Comparison of ENCODE assay signal across 8 mouse cellular contexts in genomic region chr4:154070896-154071295, GRCm38 (mm10). TPM values are rescaled to one million over a fixed set of nuclear protein-coding genes. Genes with fewer than 3 reads are reported as not detected.
DNase-seq lines count a peak whose midpoint lies in the region; ATAC-seq lines count a peak whose summit lies in the region.
"Had no signal": no experiment of that assay in that cellular context is flagged by ENCODE, and none has a peak within 500 bp of the region (broad histone marks: within the 10 kb centered on the region; RNA-seq: fewer than 3 reads in every experiment).

No protein-coding gene starts in this region.

- no peak overlapping the region for H3K4me2 ChIP-seq in embryonic facial prominence, embryonic 14.5 days (ENCODE audit: low read depth, low read length)
- H3K4me2 ChIP-seq in liver, embryonic 11.5 days: no peak overlapping the region

- H3K9ac ChIP-seq in embryonic facial prominence, embryonic 14.5 days (ENCODE audit: low read depth, low read length): no peak overlapping the region
- H3K9ac ChIP-seq in liver, embryonic 11.5 days (ENCODE audit: low read depth, low read length): no peak overlapping the region

- no peaks in the 10 kb centered on the region for H3K4me1 ChIP-seq in embryonic facial prominence, embryonic 14.5 days (ENCODE audit: control insufficient read depth, insufficient read depth, low read length)
- H3K4me1 ChIP-seq in liver, embryonic 11.5 days (replicated peaks; ENCODE audit: control insufficient read depth, insufficient read depth, low read length): no peaks in the 10 kb centered on the region

- H3K4me3 ChIP-seq in embryonic facial prominence, embryonic 14.5 days (ENCODE audit: low read depth, low read length): no peak overlapping the region
- H3K4me3 ChIP-seq in liver, embryonic 11.5 days (ENCODE audit: low read depth, low read length): no peak overlapping the region
- H3K4me3 ChIP-seq: erythroblast, embryonic 14.5 days had no signal

- ATAC-seq in embryonic facial prominence, embryonic 14.5 days (ENCODE audit: low read depth): peak; percentile 54; the same call in 1 of the 2 replicates
- no peak for ATAC-seq in liver, embryonic 11.5 days (replicated peaks; ENCODE audit: low FRiP score)

- no peaks in the 10 kb centered on the region for H3K36me3 ChIP-seq in embryonic facial prominence, embryonic 14.5 days (ENCODE audit: control insufficient read depth, insufficient read depth, low read length)
- H3K36me3 ChIP-seq in liver, embryonic 11.5 days (ENCODE audit: control insufficient read depth, insufficient read depth, low read length): no peaks in the 10 kb centered on the region

- H3K27ac ChIP-seq in embryonic facial prominence, embryonic 14.5 days (replicated peaks; ENCODE audit: low read depth, low read length): 0 out of 2 replicates have a peak overlapping the region, but pooled peaks have one; percentile 21
- no peak overlapping the region for H3K27ac ChIP-seq in liver, embryonic 11.5 days (ENCODE audit: low read depth, low read length)

- intact Hi-C loops in left cerebral cortex, postnatal 4 days (cut with DNase I): no loop called here

- WGBS in embryonic facial prominence, embryonic 14.5 days: 2% methylated on average over 5 of the region's 5 CpGs
- 2% methylated on average over 5 of the region's 5 CpGs for WGBS in liver, embryonic 11.5 days

- H3K9me3 ChIP-seq in embryonic facial prominence, embryonic 14.5 days (ENCODE audit: control insufficient read depth, low read length): no peaks in the 10 kb centered on the region
- no peaks in the 10 kb centered on the region for H3K9me3 ChIP-seq in liver, embryonic 11.5 days (ENCODE audit: control insufficient read depth, low read length)

- peak; percentile 57 for DNase-seq in left cerebral cortex, postnatal 4 days
- no peak for DNase-seq in left cerebral cortex, adult 11 months (ENCODE audit: low spot score)
- peak; percentile 27 for DNase-seq in adrenal gland, postnatal 25 days
- DNase-seq in embryonic facial prominence, embryonic 14.5 days (ENCODE audit: low spot score): peak; percentile 77
- peak; percentile 47 for DNase-seq in liver, embryonic 11.5 days (ENCODE audit: low spot score)
- peak; percentile 35 for DNase-seq in yolk sac, embryonic 10.5 days (ENCODE audit: low spot score)
- no peak for DNase-seq in right cerebral cortex, postnatal 25 days

- peaks cover 31% of the 10 kb centered on the region for H3K27me3 ChIP-seq in embryonic facial prominence, embryonic 14.5 days (replicated peaks; ENCODE audit: control insufficient read depth, insufficient read depth, low read length)
- H3K27me3 ChIP-seq in liver, embryonic 11.5 days (replicated peaks; ENCODE audit: control insufficient read depth, insufficient read depth, low read length): peaks cover 32% of the 10 kb centered on the region

RNA-seq across cellular contexts. Expression of gene Ccdc27, which starts 28.4 kb away (rescaled TPM):
- total RNA-seq in left cerebral cortex, postnatal 4 days (2021): under 1 TPM; 0.22 to 0.30 TPM
- not detected in 2 replicates for total RNA-seq in adrenal gland, postnatal 25 days (2021)
- polyA plus RNA-seq in embryonic facial prominence, embryonic 14.5 days (2014; fragmentation: Nextera tagmentation; extraction: Ambion mirVana): 0.09 TPM in 1 of 2 replicates, not detected in the other
- 0.08 TPM in 1 of 2 replicates, not detected in the other for polyA plus RNA-seq in liver, embryonic 11.5 days (2014; fragmentation: Nextera tagmentation; extraction: Ambion mirVana)
- polyA plus RNA-seq: erythroblast, embryonic 14.5 days had no signal

RNA-seq across cellular contexts. Expression of gene Smim1, which starts 44.9 kb away (rescaled TPM):
- 1 to 10 TPM; 2.0 to 2.1 TPM for total RNA-seq in left cerebral cortex, postnatal 4 days (2021)
- 31.3 and 64.1 TPM in 2 replicates for total RNA-seq in adrenal gland, postnatal 25 days (2021)
- 34.3 TPM in 2 replicates for polyA plus RNA-seq in embryonic facial prominence, embryonic 14.5 days (2014; fragmentation: Nextera tagmentation; extraction: Ambion mirVana)
- polyA plus RNA-seq in liver, embryonic 11.5 days (2014; fragmentation: Nextera tagmentation; extraction: Ambion mirVana): 414 and 426 TPM in 2 replicates

RNA-seq across cellular contexts. Expression of gene Lrrc47, which starts 59.4 kb away (rescaled TPM):
- 10 to 100 TPM; 54.2 to 59.9 TPM for total RNA-seq in left cerebral cortex, postnatal 4 days (2021)
- 54.7 and 56.0 TPM in 2 replicates for total RNA-seq in adrenal gland, postnatal 25 days (2021)
- polyA plus RNA-seq in embryonic facial prominence, embryonic 14.5 days (2014; fragmentation: Nextera tagmentation; extraction: Ambion mirVana): 11.6 and 11.9 TPM in 2 replicates
- 20.3 and 22.5 TPM in 2 replicates for polyA plus RNA-seq in liver, embryonic 11.5 days (2014; fragmentation: Nextera tagmentation; extraction: Ambion mirVana)

Comparison
In these comparisons a context has a peak if more than half of its experiments do, and no peak if none do; other contexts are left out.
1. DNase-seq: peak in left cerebral cortex, postnatal 4 days (single experiment), adrenal gland, postnatal 25 days (single experiment), embryonic facial prominence, embryonic 14.5 days (single experiment), liver, embryonic 11.5 days (single experiment) and yolk sac, embryonic 10.5 days (single experiment); none in left cerebral cortex, adult 11 months (single experiment) and right cerebral cortex, postnatal 25 days (single experiment).
2. RNA of gene Smim1, which starts 44.9 kb away (total RNA-seq): 31.3 to 64.1 TPM in adrenal gland, postnatal 25 days; 2.0 to 2.1 TPM in left cerebral cortex, postnatal 4 days; every median in the first group is over 10 times any median in the second.